Mouse (Mus musculus) megakaryocyte-erythroid progenitor cell, adult 5 weeks (primary cell): Measurements from ENCODE around the gene Jag2. TPM values are rescaled to one million over a fixed set of nuclear protein-coding genes. Genes with fewer than 3 reads are reported as not detected.

Source experiments
- polyA plus RNA-seq: library from polyadenylated mRNA; stranded (reverse); fragments of >175 nt; gene quantifications from 2 replicates; pipeline ENCODE4 v1.2.3, GENCODE M21; 2012

The Jag2 gene
- 13.5 and 30.2 TPM in 2 replicates for polyA plus RNA-seq

DNA sequence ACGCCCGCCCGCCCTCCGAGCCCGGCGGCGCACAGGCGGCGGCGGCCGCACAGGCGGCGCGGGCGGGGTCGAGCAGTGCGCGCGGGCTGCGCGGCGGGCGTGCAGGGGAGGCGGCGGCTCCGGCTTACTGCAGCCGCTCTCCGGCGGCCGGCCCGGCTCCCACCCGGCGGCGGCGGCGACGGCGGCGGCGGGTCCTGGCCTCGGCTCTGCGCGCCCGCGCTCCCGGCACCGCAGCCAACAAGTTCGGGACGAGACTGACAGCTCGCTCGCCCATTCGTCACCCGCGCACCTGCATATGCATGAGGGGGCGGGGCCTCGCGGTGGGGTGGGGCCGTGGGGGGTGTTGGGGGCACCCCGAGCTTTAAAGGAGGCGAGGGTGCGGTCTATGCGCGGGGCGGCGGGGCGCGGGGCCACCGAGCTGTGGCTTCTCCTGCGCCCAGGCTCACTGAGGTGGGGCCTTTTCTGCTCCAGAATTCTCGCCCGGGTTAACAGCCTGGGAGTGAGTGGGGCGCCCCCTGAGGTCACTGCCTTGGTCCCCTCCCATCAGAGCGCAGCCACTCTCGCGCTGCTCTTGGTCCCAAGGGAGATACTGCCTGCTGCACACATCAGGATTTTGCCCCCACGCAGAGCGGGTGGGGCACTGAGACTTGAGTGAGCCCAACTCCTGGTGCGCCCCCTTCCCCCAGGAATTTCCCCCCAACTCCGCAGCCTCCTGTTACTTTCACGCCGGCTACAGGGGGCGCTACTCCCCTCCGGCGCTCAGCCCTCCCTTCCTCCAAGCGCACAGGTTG is at the start of gene Jag2:
Gene Jag2, minus strand, starts transcription at position 215 of the 791 bp plus-strand sequence.

DNA sequence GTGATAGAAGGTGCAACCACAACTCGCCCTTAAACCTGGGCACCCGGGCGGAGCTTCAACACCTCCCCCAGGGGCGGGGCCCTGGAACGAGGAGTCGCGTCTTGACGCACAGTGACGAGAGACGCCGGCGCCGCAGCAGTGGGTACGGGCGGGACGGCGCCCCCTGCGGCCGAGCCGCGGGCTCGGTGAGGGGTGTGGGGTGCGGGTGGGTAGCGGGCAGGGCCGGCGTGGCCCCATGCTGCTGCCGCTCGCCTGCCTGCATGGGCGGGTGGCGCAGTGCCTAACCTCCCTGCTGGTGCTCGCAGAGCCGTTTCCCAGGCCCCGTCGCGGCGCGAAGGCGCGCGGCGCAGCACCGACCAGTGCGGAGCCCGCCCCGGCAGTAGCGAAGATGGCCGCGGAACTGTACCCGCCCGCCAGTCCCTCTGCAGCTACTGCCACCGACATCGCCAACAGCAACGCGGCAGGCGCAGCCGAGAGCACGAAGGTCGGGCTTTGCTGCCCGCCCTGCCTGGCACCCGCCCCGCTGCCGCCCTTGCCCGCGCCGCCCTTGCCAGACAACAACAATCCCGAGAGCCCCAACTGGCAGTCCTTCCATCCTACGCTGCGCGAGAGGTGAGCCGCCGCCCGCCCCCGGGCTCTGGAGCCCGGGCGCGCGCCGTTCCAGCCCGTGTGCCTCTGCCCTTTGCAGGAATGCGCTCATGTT is 46.9 kb upstream of the Jag2 start, which contains the start of gene Btbd6:
Gene Btbd6, plus strand, starts transcription at position 112 of the 703 bp plus-strand sequence.

DNA sequence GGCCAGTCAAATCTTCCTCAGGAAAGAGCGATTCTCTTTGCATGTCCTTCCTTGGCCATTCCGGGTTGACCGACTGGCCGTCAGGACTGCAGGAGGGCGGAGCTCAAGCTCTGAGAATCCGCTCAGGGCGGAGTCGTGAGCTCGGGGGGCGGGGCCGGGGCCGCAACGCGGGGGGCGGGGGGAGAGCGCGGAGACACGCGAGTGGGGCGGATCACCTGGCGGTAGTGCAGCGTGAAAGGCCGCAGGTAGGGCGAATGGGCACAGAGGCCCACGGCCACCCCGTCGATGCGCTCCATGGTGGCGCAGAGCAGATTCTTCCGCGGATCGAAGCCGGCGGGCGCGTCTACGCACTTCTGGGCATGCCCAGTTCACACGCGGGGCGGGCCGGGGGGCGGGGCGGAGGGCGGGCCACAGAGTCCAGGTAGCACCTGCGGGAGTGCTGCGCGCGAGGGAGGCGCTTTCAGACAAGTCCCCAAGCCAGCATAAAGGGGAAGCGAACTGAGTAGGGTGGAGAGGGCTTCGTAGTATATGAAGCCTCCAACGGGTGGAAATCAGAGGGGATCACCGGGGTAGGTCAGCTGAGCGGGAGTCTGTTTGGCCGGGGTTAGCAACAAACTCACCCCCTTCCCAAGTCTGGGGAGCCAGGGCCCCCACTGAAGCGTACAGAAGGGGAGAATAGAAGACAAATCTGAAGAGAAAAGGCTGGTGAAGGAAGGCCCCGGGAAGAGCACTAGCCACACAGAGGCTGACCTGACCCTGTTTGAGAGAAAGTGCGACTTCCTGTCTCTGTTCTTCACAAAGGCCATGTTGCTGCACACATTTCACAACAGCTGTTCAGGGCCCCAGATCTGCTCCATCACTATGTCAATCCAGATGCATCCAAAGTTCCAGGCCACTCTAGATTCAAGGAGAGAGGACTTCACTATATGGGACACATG is 12.5 kb upstream of the Jag2 start, which contains the start of gene Nudt14:
Gene Nudt14, minus strand, starts transcription at position 349 of the 938 bp plus-strand sequence.

DNA sequence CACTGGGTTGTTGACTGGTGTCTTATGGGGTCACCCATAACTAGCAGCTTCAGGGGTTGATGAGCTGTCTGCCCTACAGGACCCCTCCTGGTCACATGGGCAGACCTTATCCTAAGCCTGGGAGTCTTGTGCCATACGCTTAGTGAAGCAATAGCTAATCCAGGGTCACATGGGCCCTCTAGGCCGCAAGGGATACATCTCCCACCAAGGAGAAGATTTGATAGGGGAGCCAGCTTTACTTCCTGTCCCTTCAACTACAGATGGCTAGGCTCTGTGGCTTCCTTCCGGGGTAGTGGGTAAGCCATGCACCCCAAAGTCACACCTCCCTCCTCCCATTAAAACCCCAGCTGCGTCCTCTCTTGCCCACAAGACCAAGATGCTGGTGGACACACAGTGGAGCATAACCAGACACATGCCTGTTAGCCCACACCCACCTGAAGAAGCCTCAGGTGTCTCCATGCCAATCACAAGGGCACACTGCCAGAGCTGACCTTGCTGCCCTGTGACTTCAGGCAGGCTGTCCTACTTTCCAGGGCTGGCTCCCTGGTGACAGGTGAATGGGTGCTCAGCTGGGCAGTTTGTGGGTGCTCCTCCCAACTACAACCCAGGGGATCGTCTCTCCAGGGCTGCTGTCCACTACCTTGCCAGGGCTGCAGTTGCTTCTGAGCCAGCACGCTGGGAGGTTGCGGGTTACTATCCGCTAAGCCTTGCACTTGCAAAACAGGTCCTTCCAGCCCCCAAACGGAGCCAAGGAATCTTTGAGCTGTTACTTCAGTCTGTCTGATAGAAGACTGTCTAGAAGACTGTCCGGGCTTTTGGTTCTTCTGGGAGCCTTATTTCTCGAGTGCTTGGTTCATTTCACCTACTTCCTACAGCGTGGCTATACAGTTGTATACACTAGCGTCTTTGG is 61.1 kb downstream of the Jag2 start, which contains the start of gene Gpr132:
Gene Gpr132, minus strand, starts transcription at position 51 of the 910 bp plus-strand sequence.

Other genes starting within 250 kb of the Jag2 start
- gene Cep170b, start 209.3 kb downstream of the Jag2 start, polyA plus RNA-seq: 5.2 and 8.6 TPM in 2 replicates
- gene Pld4, start 169.1 kb downstream of the Jag2 start, polyA plus RNA-seq: 23.9 and 54.7 TPM in 2 replicates
- 0.01 TPM in 1 of 2 replicates, not detected in the other for gene Ahnak2, start 127.1 kb downstream of the Jag2 start, polyA plus RNA-seq
- gene Clba1, start 120.8 kb downstream of the Jag2 start, polyA plus RNA-seq: 1.7 and 2.4 TPM in 2 replicates
- gene Cdca4, start 100.4 kb downstream of the Jag2 start, polyA plus RNA-seq: 24.9 and 28.0 TPM in 2 replicates
- 6.3 and 8.1 TPM in 2 replicates for gene Gpr132, start 61.5 kb downstream of the Jag2 start, polyA plus RNA-seq
- 25.3 and 26.5 TPM in 2 replicates for gene Nudt14, start 12.3 kb upstream of the Jag2 start, polyA plus RNA-seq
- gene Btbd6, start 46.7 kb upstream of the Jag2 start, polyA plus RNA-seq: 40.9 and 59.2 TPM in 2 replicates
- gene Brf1, start 70.9 kb upstream of the Jag2 start, polyA plus RNA-seq: 33.5 and 49.8 TPM in 2 replicates
- 22.2 and 24.2 TPM in 2 replicates for gene Pacs2, start 84.7 kb upstream of the Jag2 start, polyA plus RNA-seq
- 0.05 TPM in 1 of 2 replicates, not detected in the other for gene Tex22, start 144.7 kb upstream of the Jag2 start, polyA plus RNA-seq
- gene Mta1, start 168.5 kb upstream of the Jag2 start, polyA plus RNA-seq: 256 and 328 TPM in 2 replicates
- gene Crip2, start 210.5 kb upstream of the Jag2 start, polyA plus RNA-seq: 32.2 and 37.5 TPM in 2 replicates
- 259 and 275 TPM in 2 replicates for gene Crip1, start 216.5 kb upstream of the Jag2 start, polyA plus RNA-seq
- 25.9 and 31.5 TPM in 2 replicates for gene Tedc1, start 226.6 kb upstream of the Jag2 start, polyA plus RNA-seq